Mouse (Mus musculus) kidney, postnatal 10 days (tissue): ENCODE results near the gene Sfxn5.
A peak's percentile ranks its signal among the peaks of the same experiment; 100 is the strongest.

Experiments
- DNase-seq: peaks from one replicate; pipeline ENCODE4 v3.0.0; 2021; ENCODE audit warnings: mixed read lengths

Sfxn5 gene

GRCm38 (mm10) chr6:85333000-85333669, at the start of gene Sfxn5:
Gene Sfxn5, minus strand, starts transcription at chr6:85333422.
- peak; percentile 98 for DNase-seq

- no peak for DNase-seq
These were observed 49.6 kb upstream of the Sfxn5 start for GRCm38 (mm10) chr6:85382791-85383190.

GRCm38 (mm10) chr6:85381648-85382020, 48.4 kb upstream of the Sfxn5 start:
- DNase-seq = no peak

GRCm38 (mm10) chr6:85380901-85381647, 47.9 kb upstream of the Sfxn5 start:
- DNase-seq = peak; percentile 51

- peak; percentile 92 for DNase-seq
These were observed 47.1 kb upstream of the Sfxn5 start for GRCm38 (mm10) chr6:85380201-85380900.

- DNase-seq = no peak
These were observed 45.4 kb upstream of the Sfxn5 start for GRCm38 (mm10) chr6:85378629-85379028.

GRCm38 (mm10) chr6:85377876-85378275, 44.7 kb upstream of the Sfxn5 start:
- no peak for DNase-seq

GRCm38 (mm10) chr6:85377066-85377734, 44.0 kb upstream of the Sfxn5 start:
- DNase-seq = no peak

- peak; percentile 100 for DNase-seq
These were observed 41.5 kb upstream of the Sfxn5 start for GRCm38 (mm10) chr6:85374734-85375114.

GRCm38 (mm10) chr6:85373951-85374733, 40.9 kb upstream of the Sfxn5 start, which contains the start of gene Rab11fip5:
Gene Rab11fip5, minus strand, starts transcription at chr6:85374634.
- peak; percentile 62 for DNase-seq

GRCm38 (mm10) chr6:85373066-85373860, 40.0 kb upstream of the Sfxn5 start:
- no peak for DNase-seq

- DNase-seq = no peak
These were observed 39.3 kb upstream of the Sfxn5 start for GRCm38 (mm10) chr6:85372496-85372895.

GRCm38 (mm10) chr6:85371859-85372405, 38.7 kb upstream of the Sfxn5 start:
- DNase-seq = no peak

GRCm38 (mm10) chr6:85370666-85371430, 37.6 kb upstream of the Sfxn5 start:
- no peak for DNase-seq

- no peak for DNase-seq
These were observed 36.8 kb upstream of the Sfxn5 start for GRCm38 (mm10) chr6:85370041-85370440.

- DNase-seq = peak; percentile 88
These were observed 36.1 kb upstream of the Sfxn5 start for GRCm38 (mm10) chr6:85369181-85369860.

GRCm38 (mm10) chr6:85368722-85369121, 35.5 kb upstream of the Sfxn5 start:
- no peak for DNase-seq

- DNase-seq = no peak
These were observed 34.9 kb upstream of the Sfxn5 start for GRCm38 (mm10) chr6:85368166-85368565.

- peak; percentile 57 for DNase-seq
These were observed 33.2 kb upstream of the Sfxn5 start for GRCm38 (mm10) chr6:85366387-85366786.

GRCm38 (mm10) chr6:85364439-85364838, 31.2 kb upstream of the Sfxn5 start:
- DNase-seq = no peak
